Mouse (Mus musculus) neutrophil, adult 83 days (primary cell): ENCODE measurements around the gene Spin2d. TPM values are rescaled to one million over a fixed set of nuclear protein-coding genes. Genes with fewer than 3 reads are reported as not detected.

Experiments
- total RNA-seq, 2 experiments: library from RNA; stranded (reverse); gene quantifications; one replicate each; pipeline ENCODE4 v1.2.4; 2023

Gene Spin2d
- not detected for total RNA-seq

DNA sequence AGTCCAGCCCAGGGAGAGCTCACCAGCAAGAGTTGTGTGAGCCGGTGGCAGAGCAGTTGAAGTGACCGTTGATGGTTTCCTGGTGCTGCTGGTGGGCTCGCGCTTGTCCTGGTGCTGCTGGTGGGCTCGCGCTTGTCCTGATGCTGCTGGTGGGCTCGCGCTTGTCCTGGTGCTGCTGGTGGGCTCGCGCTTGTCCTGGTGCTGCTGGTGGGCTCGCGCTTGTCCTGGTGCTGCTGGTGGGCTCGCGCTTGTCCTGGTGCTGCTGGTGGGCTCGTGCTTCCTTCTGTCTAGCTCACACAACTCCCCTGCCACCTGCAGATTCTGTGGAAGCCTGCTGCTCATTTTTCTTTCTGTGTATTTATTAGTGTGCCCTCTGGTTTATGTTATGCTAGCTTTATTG is at the start of gene Spin2d:
Gene Spin2d (minus strand): TSS at position 101 of the 400 bp plus-strand sequence.

GRCm38 (mm10) chrX:73213819-73214564 is 37.2 kb upstream of the Spin2d start, which contains the start of gene Xlr4b:
Gene Xlr4b, plus strand, starts transcription at chrX:73214333.

DNA sequence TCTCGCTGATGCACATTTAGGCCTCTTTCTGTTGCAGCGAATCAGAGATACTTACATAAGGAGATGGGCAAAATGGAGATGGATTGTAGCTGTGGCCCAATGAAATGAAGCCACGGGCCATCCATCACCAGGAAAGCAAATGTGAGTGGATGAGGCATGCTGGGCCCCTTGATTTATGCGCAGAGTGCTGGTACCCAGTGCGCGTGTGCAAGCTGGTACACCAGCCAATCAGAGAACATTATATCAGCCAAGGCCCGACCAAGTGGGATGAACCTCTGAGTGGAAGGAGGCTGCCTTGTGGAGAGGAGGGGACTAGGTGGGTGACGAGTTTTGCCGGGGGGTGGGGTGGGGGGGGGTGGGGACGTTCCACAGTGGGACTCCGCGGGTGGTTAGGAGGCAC is 15.1 kb upstream of the Spin2d start, which contains the start of gene Xlr3b:
Gene Xlr3b (plus strand): TSS at position 274 of the 400 bp plus-strand sequence.

GRCm38 (mm10) chrX:73149350-73149749 is 27.4 kb downstream of the Spin2d start, which contains the start of gene DXBay18:
Gene DXBay18, minus strand, starts transcription at chrX:73149450.

DNA sequence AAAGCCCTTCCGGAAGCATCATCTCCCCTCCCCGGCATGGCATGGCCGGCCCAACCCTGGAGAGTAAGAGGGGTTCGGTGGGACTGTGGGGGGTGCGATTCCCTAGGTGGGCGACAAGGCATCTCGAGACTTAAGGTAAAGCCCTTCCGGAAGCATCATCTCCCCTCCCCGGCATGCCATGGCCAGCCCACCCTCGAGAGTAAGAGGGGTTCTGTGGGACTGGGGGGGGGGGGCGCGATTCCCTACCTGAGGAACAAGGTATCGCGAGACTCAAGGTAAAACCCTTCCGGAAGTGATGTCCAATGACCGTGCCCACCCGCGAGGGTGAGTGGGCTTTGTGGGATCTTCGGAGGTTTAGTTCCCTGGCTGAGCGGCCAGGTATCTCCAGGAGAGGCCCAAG is 28.3 kb downstream of the Spin2d start, which contains the start of gene Xlr5b:
Gene Xlr5b (plus strand): TSS at position 301 of the 400 bp plus-strand sequence.

Other genes with a start within 250 kb of the Spin2d start
- under 1 TPM in 1 of 2 experiments, not detected in 1; 0.11 TPM for gene Zfp185, start 189.7 kb downstream of the Spin2d start, total RNA-seq
- gene Pnma5, start 139.9 kb downstream of the Spin2d start, total RNA-seq = under 1 TPM; 0.44 to 0.75 TPM
- not detected for gene Pnma3, start 112.2 kb downstream of the Spin2d start, total RNA-seq
- gene Xlr4a, start 94.5 kb downstream of the Spin2d start, total RNA-seq = 1 to 10 TPM in 1 of 2 experiments, under 1 TPM in 1; 0.48 to 2.6 TPM
- gene Xlr3a, start 79.9 kb downstream of the Spin2d start, total RNA-seq = not detected
- gene Gm14685, start 59.9 kb downstream of the Spin2d start, total RNA-seq = under 1 TPM in 1 of 2 experiments, not detected in 1; 0.20 TPM
- gene Xlr5b, start 28.2 kb downstream of the Spin2d start, total RNA-seq = not detected
- gene DXBay18, start 27.5 kb downstream of the Spin2d start, total RNA-seq = not detected
- gene Xlr3b, start 15.2 kb upstream of the Spin2d start, total RNA-seq = 1 to 10 TPM in 1 of 2 experiments, under 1 TPM in 1; 0.26 to 2.4 TPM
- 1 to 10 TPM in 1 of 2 experiments, not detected in 1; 3.1 TPM for gene Xlr4b, start 37.3 kb upstream of the Spin2d start, total RNA-seq
- gene F8a, start 51.3 kb upstream of the Spin2d start, total RNA-seq = 1 to 10 TPM; 3.6 to 4.1 TPM
- 1 to 10 TPM; 1.6 to 3.3 TPM for gene Xlr4c, start 66.1 kb upstream of the Spin2d start, total RNA-seq
- gene Xlr3c, start 88.4 kb upstream of the Spin2d start, total RNA-seq = not detected
- not detected for gene Xlr5a, start 116.0 kb upstream of the Spin2d start, total RNA-seq
- not detected for gene Xlr5c, start 116.0 kb upstream of the Spin2d start, total RNA-seq
- not detected for gene Gm45015, start 159.9 kb upstream of the Spin2d start, total RNA-seq
- gene Zfp275, start 165.6 kb upstream of the Spin2d start, total RNA-seq = 1 to 10 TPM; 4.6 to 7.0 TPM
- gene Gm18336, start 221.7 kb upstream of the Spin2d start, total RNA-seq = not detected
- gene Zfp92, start 234.1 kb upstream of the Spin2d start, total RNA-seq = not detected